Mouse (Mus musculus): ENCODE results near the gene Cfap161.

GRCm38 (mm10) chr7:83813993-83814392, 19.3 kb upstream of the Cfap161 start:
- no peak for TF ChIP-seq CTCF (IDR thresholded peaks at IDR 0.05; ENCODE audit: borderline replicate concordance, control insufficient read depth, extremely low read depth, insufficient read depth, low read length, poor library complexity)
- TF ChIP-seq POLR2A (IDR thresholded peaks at IDR 0.05; ENCODE audit: control insufficient read depth, extremely low read depth, insufficient read depth, low read length, poor library complexity): no peak

Measured in thymus, adult 2 months (tissue).